Mouse (Mus musculus): ENCODE data around the gene Scfd2. TPM values are rescaled to one million over a fixed set of nuclear protein-coding genes. Genes with fewer than 3 reads are reported as not detected.
A peak's percentile ranks its signal among the peaks of the same experiment; 100 is the strongest.

The Scfd2 gene
- polyA plus RNA-seq, 1 experiment from 2014 or later, result 18.4 TPM

- Histone ChIP-seq H3K4me1 (ENCODE audit: control insufficient read depth, insufficient read depth, low read length) (no peaks in the 10 kb centered on the region), H3K4me3 (replicated peaks; ENCODE audit: low read depth, low read length) (no peak overlapping the region), H3K36me3 (ENCODE audit: control insufficient read depth, insufficient read depth, low read length) (no peaks in the 10 kb centered on the region), H3K27ac (replicated peaks; ENCODE audit: low read depth, low read length) (no peak overlapping the region), H3K4me2 (ENCODE audit: low read length) (no peak overlapping the region), H3K9ac (replicated peaks; ENCODE audit: low read length) (no peak overlapping the region), H3K9me3 (ENCODE audit: control insufficient read depth, low read length) (no peaks in the 10 kb centered on the region), H3K27me3 (ENCODE audit: control insufficient read depth, insufficient read depth, low read length) (no peaks in the 10 kb centered on the region)
- 52% methylated on average over 10 of the region's 10 CpGs for WGBS
- DNase-seq (no peak), ATAC-seq (ENCODE audit: low FRiP score, low TSS enrichment) (no peak)
These were observed 83.8 kb downstream of the Scfd2 start for GRCm38 (mm10) chr5:74447517-74448334.

GRCm38 (mm10) chr5:74445861-74446260 lies 85.7 kb downstream of the Scfd2 start:
- Histone ChIP-seq H3K4me2 (ENCODE audit: low read length) (no peak overlapping the region), H3K27me3 (ENCODE audit: control insufficient read depth, insufficient read depth, low read length) (no peaks in the 10 kb centered on the region), H3K9ac (replicated peaks; ENCODE audit: low read length) (no peak overlapping the region), H3K4me1 (ENCODE audit: control insufficient read depth, insufficient read depth, low read length) (no peaks in the 10 kb centered on the region), H3K4me3 (replicated peaks; ENCODE audit: low read depth, low read length) (no peak overlapping the region), H3K36me3 (ENCODE audit: control insufficient read depth, insufficient read depth, low read length) (no peaks in the 10 kb centered on the region), H3K9me3 (ENCODE audit: control insufficient read depth, low read length) (no peaks in the 10 kb centered on the region), H3K27ac (replicated peaks; ENCODE audit: low read depth, low read length) (no peak overlapping the region)
- ATAC-seq (ENCODE audit: low FRiP score, low TSS enrichment) (no peak), DNase-seq (no peak)
- 85% methylated on average over 3 of the region's 3 CpGs for WGBS

GRCm38 (mm10) chr5:74438353-74438752 lies 93.2 kb downstream of the Scfd2 start:
- DNase-seq (no peak), ATAC-seq (ENCODE audit: low FRiP score, low TSS enrichment) (no peak)
- Histone ChIP-seq H3K9ac (replicated peaks; ENCODE audit: low read length) (no peak overlapping the region), H3K4me2 (ENCODE audit: low read length) (no peak overlapping the region), H3K27ac (replicated peaks; ENCODE audit: low read depth, low read length) (no peak overlapping the region), H3K36me3 (ENCODE audit: control insufficient read depth, insufficient read depth, low read length) (no peaks in the 10 kb centered on the region), H3K9me3 (ENCODE audit: control insufficient read depth, low read length) (no peaks in the 10 kb centered on the region), H3K27me3 (ENCODE audit: control insufficient read depth, insufficient read depth, low read length) (no peaks in the 10 kb centered on the region), H3K4me1 (ENCODE audit: control insufficient read depth, insufficient read depth, low read length) (no peaks in the 10 kb centered on the region), H3K4me3 (replicated peaks; ENCODE audit: low read depth, low read length) (no peak overlapping the region)
- 91% methylated on average over 8 of the region's 8 CpGs for WGBS

DNA sequence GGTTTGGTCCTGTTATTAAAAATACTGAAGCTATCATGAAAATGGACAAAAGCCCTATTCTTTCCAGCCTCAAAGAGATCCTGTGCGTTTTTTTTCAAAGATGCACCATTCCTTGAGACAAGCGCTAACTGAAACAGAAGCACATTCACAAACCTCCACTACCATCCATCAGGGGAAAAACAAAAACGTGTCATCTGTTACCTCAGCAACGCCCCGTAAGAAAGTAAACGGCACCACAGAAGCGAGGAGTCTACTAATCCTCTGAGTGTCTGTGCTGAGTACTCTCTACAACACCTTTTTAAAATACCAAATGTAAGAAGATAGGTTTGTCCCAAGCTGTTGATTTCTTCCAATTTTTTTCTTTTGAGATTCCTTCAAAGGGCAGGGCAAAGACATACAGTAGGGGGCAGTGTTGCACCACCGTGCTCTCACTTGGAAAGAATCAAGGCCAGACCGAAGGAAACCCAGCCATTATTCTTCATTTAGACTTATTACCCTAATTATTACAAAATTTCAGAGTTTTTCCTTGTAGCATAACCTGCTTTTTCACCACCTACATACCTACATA lies 97.9 kb downstream of the Scfd2 start:
- Histone ChIP-seq H3K9ac (replicated peaks; ENCODE audit: low read length) (no peak overlapping the region), H3K9me3 (ENCODE audit: control insufficient read depth, low read length) (no peaks in the 10 kb centered on the region), H3K4me2 (ENCODE audit: low read length) (0 out of 2 replicates have a peak overlapping the region, but pooled peaks have one; percentile 24), H3K27ac (replicated peaks; ENCODE audit: low read depth, low read length) (no peak overlapping the region), H3K4me1 (ENCODE audit: control insufficient read depth, insufficient read depth, low read length) (0 out of 2 replicates have a peak, but pooled peaks cover 3% of the 10 kb centered on the region), H3K27me3 (ENCODE audit: control insufficient read depth, insufficient read depth, low read length) (0 out of 2 replicates have a peak, but pooled peaks cover 10% of the 10 kb centered on the region), H3K36me3 (ENCODE audit: control insufficient read depth, insufficient read depth, low read length) (no peaks in the 10 kb centered on the region), H3K4me3 (replicated peaks; ENCODE audit: low read depth, low read length) (no peak overlapping the region)
- ATAC-seq (ENCODE audit: low FRiP score, low TSS enrichment) (no peak), DNase-seq (peak; percentile 86)
- WGBS, result 22% methylated on average over 9 of the region's 9 CpGs

- H3K27ac ChIP-seq (replicated peaks; ENCODE audit: low read depth, low read length), result 0 out of 2 replicates have a peak overlapping the region, but pooled peaks have one; percentile 5
- WGBS, result 15% methylated on average over 14 of the region's 14 CpGs
- H3K36me3 ChIP-seq (ENCODE audit: control insufficient read depth, insufficient read depth, low read length), result no peaks in the 10 kb centered on the region
- H3K9me3 ChIP-seq (ENCODE audit: control insufficient read depth, low read length), result no peaks in the 10 kb centered on the region
- H3K27me3 ChIP-seq (ENCODE audit: control insufficient read depth, insufficient read depth, low read length), result 0 out of 2 replicates have a peak, but pooled peaks cover 10% of the 10 kb centered on the region
- 0 out of 2 replicates have a peak, but pooled peaks cover 3% of the 10 kb centered on the region for H3K4me1 ChIP-seq (ENCODE audit: control insufficient read depth, insufficient read depth, low read length)
- ATAC-seq (ENCODE audit: low FRiP score, low TSS enrichment) (no peak), DNase-seq (peak; percentile 72)
- H3K4me2 ChIP-seq (ENCODE audit: low read length), result peak overlapping the region; percentile 47
- H3K9ac ChIP-seq (replicated peaks; ENCODE audit: low read length), result 0 out of 2 replicates have a peak overlapping the region, but pooled peaks have one; percentile 20
- 0 out of 2 replicates have a peak overlapping the region, but pooled peaks have one; percentile 12 for H3K4me3 ChIP-seq (replicated peaks; ENCODE audit: low read depth, low read length)
These were observed 98.5 kb downstream of the Scfd2 start for GRCm38 (mm10) chr5:74432879-74433539.

- Histone ChIP-seq H3K27ac (replicated peaks; ENCODE audit: low read depth, low read length) (no peak overlapping the region), H3K4me1 (ENCODE audit: control insufficient read depth, insufficient read depth, low read length) (no peaks in the 10 kb centered on the region), H3K36me3 (ENCODE audit: control insufficient read depth, insufficient read depth, low read length) (no peaks in the 10 kb centered on the region), H3K9me3 (ENCODE audit: control insufficient read depth, low read length) (no peaks in the 10 kb centered on the region), H3K27me3 (ENCODE audit: control insufficient read depth, insufficient read depth, low read length) (no peaks in the 10 kb centered on the region), H3K9ac (replicated peaks; ENCODE audit: low read length) (no peak overlapping the region), H3K4me2 (ENCODE audit: low read length) (no peak overlapping the region), H3K4me3 (replicated peaks; ENCODE audit: low read depth, low read length) (no peak overlapping the region)
- ATAC-seq (ENCODE audit: low FRiP score, low TSS enrichment) (no peak), DNase-seq (no peak)
- 88% methylated on average over 5 of the region's 5 CpGs for WGBS
These were observed 110.9 kb downstream of the Scfd2 start for GRCm38 (mm10) chr5:74420615-74421132.

GRCm38 (mm10) chr5:74412557-74412956 lies 119.0 kb downstream of the Scfd2 start:
- H3K27me3 ChIP-seq (ENCODE audit: control insufficient read depth, insufficient read depth, low read length), result no peaks in the 10 kb centered on the region
- no peak for ATAC-seq (ENCODE audit: low FRiP score, low TSS enrichment)

DNA sequence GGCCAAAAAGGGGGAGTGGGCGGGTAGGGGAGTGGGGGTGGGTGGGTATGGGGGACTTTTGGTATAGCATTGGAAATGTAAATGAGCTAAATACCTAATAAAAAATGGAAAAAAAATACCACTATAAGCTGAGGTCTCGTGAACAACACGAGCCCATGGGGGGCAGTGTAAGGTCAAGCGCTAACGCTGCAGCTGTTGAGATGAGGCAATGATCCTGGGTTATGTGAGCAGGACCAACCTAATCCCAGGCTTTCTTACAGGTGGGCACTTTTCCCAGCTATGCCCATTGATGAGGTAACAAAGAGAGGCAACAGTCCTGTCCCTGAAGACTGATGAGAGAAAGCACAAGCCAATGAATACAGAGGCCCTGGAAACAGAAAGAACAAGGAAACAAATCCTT lies 126.7 kb downstream of the Scfd2 start:
- no peak for DNase-seq
- Histone ChIP-seq H3K4me2 (ENCODE audit: low read length) (no peak overlapping the region), H3K9me3 (ENCODE audit: control insufficient read depth, low read length) (no peaks in the 10 kb centered on the region), H3K4me3 (replicated peaks; ENCODE audit: low read depth, low read length) (no peak overlapping the region), H3K27ac (replicated peaks; ENCODE audit: low read depth, low read length) (no peak overlapping the region), H3K36me3 (ENCODE audit: control insufficient read depth, insufficient read depth, low read length) (no peaks in the 10 kb centered on the region), H3K9ac (replicated peaks; ENCODE audit: low read length) (no peak overlapping the region), H3K27me3 (ENCODE audit: control insufficient read depth, insufficient read depth, low read length) (no peaks in the 10 kb centered on the region), H3K4me1 (ENCODE audit: control insufficient read depth, insufficient read depth, low read length) (no peaks in the 10 kb centered on the region)
- ATAC-seq (ENCODE audit: low FRiP score, low TSS enrichment), result no peak
- 87% methylated on average over 4 of the region's 5 CpGs for WGBS

More at GRCm38 (mm10) chr5:74412557-74412956, 119.0 kb downstream of the Scfd2 start:
- no peak overlapping the region for H3K4me3 ChIP-seq (replicated peaks; ENCODE audit: low read depth, low read length)
- no peak overlapping the region for H3K27ac ChIP-seq (replicated peaks; ENCODE audit: low read depth, low read length)
- H3K36me3 ChIP-seq (ENCODE audit: control insufficient read depth, insufficient read depth, low read length), result no peaks in the 10 kb centered on the region
- DNase-seq, result no peak
- no peaks in the 10 kb centered on the region for H3K4me1 ChIP-seq (ENCODE audit: control insufficient read depth, insufficient read depth, low read length)
- no peak overlapping the region for H3K4me2 ChIP-seq (ENCODE audit: low read length)
- no peak overlapping the region for H3K9ac ChIP-seq (replicated peaks; ENCODE audit: low read length)
- H3K9me3 ChIP-seq (ENCODE audit: control insufficient read depth, low read length), result no peaks in the 10 kb centered on the region
- WGBS, result 94% methylated on average over 3 of the region's 3 CpGs
